Mouse (Mus musculus) T-cell, adult 2 months (primary cell): ENCODE data around the gene Slco1a1.
"Not testable (repeated sequence)": the region's sequence is repeated elsewhere in the genome, so short reads cannot be mapped to it uniquely, and the experiment has no call there.

ENCODE experiments used
- DNase-seq: peaks from one replicate; pipeline ENCODE4 v3.0.0; 2022; ENCODE audit warnings: low spot score

The Slco1a1 gene

GRCm38 (mm10) chr6:141946862-141947261, at the start of gene Slco1a1:
TSS of gene Slco1a1 (minus strand) at chr6:141946962.
- DNase-seq = no peak

- no peak for DNase-seq
Observed at GRCm38 (mm10) chr6:141986772-141987171, 40.0 kb upstream of the Slco1a1 start.

DNA sequence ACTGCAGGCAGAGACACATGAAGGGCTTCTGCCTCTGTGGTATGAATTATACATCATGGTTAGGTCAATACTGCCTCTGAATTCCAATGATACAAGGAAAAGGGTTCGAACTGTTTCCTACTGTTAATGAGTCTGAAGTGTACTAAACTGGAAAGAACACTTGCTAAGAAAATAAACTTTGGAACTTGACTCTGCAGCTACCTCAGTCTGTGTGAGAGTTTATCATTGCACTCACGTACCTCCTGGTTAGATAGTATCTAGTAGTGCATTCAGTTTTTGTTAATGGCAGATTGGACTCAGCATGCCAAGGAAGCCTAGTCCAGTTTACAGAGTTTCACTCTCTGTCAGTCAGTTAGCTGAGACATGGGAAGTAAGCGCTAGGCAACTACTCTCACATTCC, 37.9 kb upstream of the Slco1a1 start:
- no peak for DNase-seq

DNA sequence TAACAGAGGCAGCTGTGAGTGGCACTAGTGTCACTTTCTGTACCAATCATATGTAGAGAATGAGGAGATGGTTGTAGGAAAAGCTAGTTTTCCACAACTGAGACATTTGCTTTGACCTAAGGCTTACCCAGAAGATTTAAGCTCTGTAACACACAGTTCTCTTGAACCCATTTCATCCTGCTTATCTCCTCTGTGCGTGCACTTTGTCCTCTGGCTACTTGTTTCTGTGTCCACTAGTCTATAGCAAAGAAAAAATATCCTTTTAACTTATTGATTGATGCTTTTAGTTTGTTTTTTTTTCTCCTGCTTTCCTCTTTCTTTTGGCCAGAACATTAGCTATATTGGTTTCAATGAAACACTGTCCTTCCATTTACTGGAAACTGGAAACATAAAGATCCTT, 15.7 kb upstream of the Slco1a1 start:
- DNase-seq = no peak

- DNase-seq = no peak
Observed at GRCm38 (mm10) chr6:141961861-141962260, 15.1 kb upstream of the Slco1a1 start.

DNA sequence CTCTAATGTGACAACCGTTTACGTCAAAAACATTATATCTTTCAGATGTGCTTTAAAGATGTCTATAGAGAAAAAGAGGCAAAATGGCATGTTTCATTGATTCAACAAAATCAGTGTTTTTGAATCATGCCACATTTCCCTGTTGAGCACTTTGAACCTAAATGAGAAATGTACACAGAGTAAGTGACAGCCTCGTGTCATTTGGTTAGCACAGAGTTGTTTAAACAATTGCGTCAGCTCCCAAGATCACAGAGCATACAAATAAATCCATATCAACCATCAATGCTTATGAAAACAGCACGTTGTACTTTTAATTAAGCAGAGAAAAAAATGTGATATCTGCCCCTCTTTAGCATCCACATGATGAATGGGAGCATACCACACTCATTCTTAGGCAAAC, 13.7 kb upstream of the Slco1a1 start:
- DNase-seq = no peak

DNA sequence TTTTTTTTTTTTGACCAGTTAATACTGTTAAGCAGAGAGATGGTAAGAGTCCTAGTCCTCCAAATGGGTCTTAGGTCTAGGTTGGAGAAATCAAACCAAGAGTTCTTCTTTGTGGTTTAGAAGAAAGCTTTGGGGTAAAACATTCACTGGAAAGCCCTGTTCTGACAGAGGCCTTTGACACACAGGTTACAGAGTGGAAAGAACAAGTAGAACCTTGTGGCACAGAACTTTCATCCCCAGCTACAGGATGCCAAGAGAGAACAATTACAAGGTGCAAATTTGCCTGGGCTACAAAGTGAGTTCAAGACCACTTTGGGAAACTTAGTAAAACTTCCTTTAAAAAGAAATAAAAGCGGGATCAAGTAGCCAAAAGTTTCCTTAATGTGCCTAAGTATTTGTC, 6.3 kb downstream of the Slco1a1 start:
- DNase-seq = no peak

- DNase-seq = no peak
Observed at GRCm38 (mm10) chr6:141898197-141898596, 48.6 kb downstream of the Slco1a1 start.

GRCm38 (mm10) chr6:141889723-141890122, 57.0 kb downstream of the Slco1a1 start:
- DNase-seq = no peak

- no peak for DNase-seq
Observed at GRCm38 (mm10) chr6:141888248-141888647, 58.5 kb downstream of the Slco1a1 start.

- DNase-seq = no peak
Observed at GRCm38 (mm10) chr6:141882581-141882980, 64.2 kb downstream of the Slco1a1 start.

DNA sequence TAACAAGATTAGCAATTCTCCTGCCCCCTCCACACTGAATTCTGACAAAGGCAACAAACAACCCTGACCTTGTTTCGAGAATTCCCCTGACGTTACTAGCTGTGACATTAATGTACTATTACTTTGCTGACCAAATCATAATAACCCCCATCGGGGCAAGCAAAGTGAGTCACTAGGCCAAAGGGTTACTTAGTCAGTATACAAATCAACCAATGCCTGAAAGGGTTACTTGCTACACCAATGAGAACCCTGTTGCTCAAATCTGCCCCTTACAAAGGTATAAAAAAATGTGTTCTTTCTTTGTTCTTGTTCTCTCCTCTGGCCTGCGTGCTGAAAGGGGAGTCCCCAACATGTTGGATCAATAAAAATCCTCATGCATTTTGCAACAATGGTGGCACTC, 71.0 kb downstream of the Slco1a1 start:
- not testable (repeated sequence) for DNase-seq

GRCm38 (mm10) chr6:141871711-141872110, 75.1 kb downstream of the Slco1a1 start:
- no peak for DNase-seq

DNA sequence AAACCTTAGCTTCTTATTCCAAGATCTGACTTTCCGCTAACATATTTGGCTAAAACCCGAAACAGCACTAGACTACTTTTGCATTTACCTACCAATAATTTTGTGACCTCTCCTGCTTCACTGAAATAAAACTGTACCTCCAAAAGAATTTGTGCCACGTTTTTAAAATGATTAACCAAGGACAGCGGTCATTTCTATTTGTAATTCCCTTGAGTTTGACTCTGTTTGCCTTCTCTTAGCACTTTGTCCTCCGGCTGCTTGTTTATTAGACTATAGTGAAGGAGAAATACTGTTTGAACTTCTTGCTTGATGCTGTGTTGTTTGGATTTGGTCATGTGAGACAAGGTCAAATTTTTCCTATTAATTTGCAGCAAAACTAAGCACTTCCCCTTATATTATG, 78.0 kb downstream of the Slco1a1 start:
- no peak for DNase-seq

- DNase-seq = no peak
Observed at GRCm38 (mm10) chr6:141866026-141866425, 80.7 kb downstream of the Slco1a1 start.

- no peak for DNase-seq
Observed at GRCm38 (mm10) chr6:141857735-141858531, 88.8 kb downstream of the Slco1a1 start.
